In genomic region chr5:142819385-142820275, GRCm38 (mm10) we compare ENCODE assay signal across 8 mouse cellular contexts. TPM values are rescaled to one million over a fixed set of nuclear protein-coding genes. Genes with fewer than 3 reads are reported as not detected.
DNase-seq lines count a peak whose midpoint lies in the region; ATAC-seq and TF ChIP-seq lines count a peak whose summit lies in the region.

No protein-coding gene starts in this region.

- H3K36me3 ChIP-seq in hindbrain, embryonic 13.5 days: peaks cover 4% of the 10 kb centered on the region; the same call in 1 of the 2 replicates
- H3K36me3 ChIP-seq in lung, postnatal 0 days (ENCODE audit: insufficient read depth, low read length): no peaks in the 10 kb centered on the region

- WGBS in cerebellum, adult 2 months: under 1% methylated on average over 36 of the region's 36 CpGs
- WGBS in hindbrain, embryonic 13.5 days: under 1% methylated on average over 36 of the region's 36 CpGs
- WGBS in lung, postnatal 0 days: under 1% methylated on average over 36 of the region's 36 CpGs

- H3K4me3 ChIP-seq in cerebellum, adult 2 months (replicated peaks; ENCODE audit: insufficient read depth, low read depth, low read length): peak overlapping the region; percentile 96
- peak overlapping the region; percentile 99 for H3K4me3 ChIP-seq in hindbrain, embryonic 13.5 days
- H3K4me3 ChIP-seq in lung, postnatal 0 days (ENCODE audit: low read depth, low read length): peak overlapping the region; percentile 96

- TF ChIP-seq POLR2A in cerebellum, adult 2 months (IDR thresholded peaks at IDR 0.05; ENCODE audit: borderline replicate concordance, insufficient read depth, low read length): peak; percentile 87; the same call in 1 of the 2 replicates

- H3K4me2 ChIP-seq in hindbrain, embryonic 13.5 days: peak overlapping the region; percentile 90
- H3K4me2 ChIP-seq in lung, postnatal 0 days (replicated peaks; ENCODE audit: low read depth, low read length): peak overlapping the region; percentile 88

- H3K4me1 ChIP-seq in cerebellum, adult 2 months (ENCODE audit: control insufficient read depth, insufficient read depth, low read length): peaks cover 6% of the 10 kb centered on the region; the same call in 1 of the 2 replicates
- H3K4me1 ChIP-seq in hindbrain, embryonic 13.5 days (replicated peaks): peaks cover 31% of the 10 kb centered on the region
- H3K4me1 ChIP-seq in lung, postnatal 0 days (ENCODE audit: insufficient read depth, low read depth, low read length): peaks cover 3% of the 10 kb centered on the region; the same call in 1 of the 2 replicates

- H3K27ac ChIP-seq in cerebellum, adult 2 months (ENCODE audit: insufficient read depth, low read length): peak overlapping the region; percentile 100
- H3K27ac ChIP-seq in hindbrain, embryonic 13.5 days: peak overlapping the region; percentile 100
- H3K27ac ChIP-seq in lung, postnatal 0 days (ENCODE audit: low read length): peak overlapping the region; percentile 100

- H3K9ac ChIP-seq in hindbrain, embryonic 13.5 days: peak overlapping the region; percentile 99
- peak overlapping the region; percentile 98 for H3K9ac ChIP-seq in lung, postnatal 0 days (replicated peaks; ENCODE audit: low read depth)

- DNase-seq in R1 (ENCODE audit: low read depth, low spot score): peak; percentile 89
- DNase-seq in cerebellum, adult 2 months: peak; percentile 80 to 87
- DNase-seq in frontal cortex, postnatal 10 days (ENCODE audit: low spot score in 2 of 2): peak; percentile 75 to 82
- peak; percentile 54 to 71 for DNase-seq in layer of hippocampus, postnatal 25 days (ENCODE audit: extremely low spot score in 1 of 2, low spot score in 1 of 2)
- DNase-seq in lung, postnatal 0 days (ENCODE audit: low spot score): peak; percentile 95
- peak; percentile 89 for DNase-seq in right cerebral cortex, adult 18-20 months
- no peak for DNase-seq in natural killer cell, adult 2 months (ENCODE audit: low spot score in 2 of 2)

- no peak for TF ChIP-seq CTCF in cerebellum, adult 2 months (IDR thresholded peaks at IDR 0.05; ENCODE audit: borderline replicate concordance, insufficient read depth, low read depth, low read length)
- TF ChIP-seq CTCF in lung, postnatal 0 days (IDR thresholded peaks at IDR 0.05): no peak

- ATAC-seq in hindbrain, embryonic 13.5 days (ENCODE audit: low FRiP score): peak; percentile 43
- no peak for ATAC-seq in lung, postnatal 0 days

- peak; percentile 59 for TF ChIP-seq EP300 in lung, postnatal 0 days (IDR thresholded peaks at IDR 0.05)

- no peaks in the 10 kb centered on the region for H3K27me3 ChIP-seq in cerebellum, adult 2 months (ENCODE audit: control insufficient read depth, insufficient read depth, low read length)
- H3K27me3 ChIP-seq in hindbrain, embryonic 13.5 days: no peaks in the 10 kb centered on the region
- H3K27me3 ChIP-seq in lung, postnatal 0 days (replicated peaks; ENCODE audit: insufficient read depth, low read length): no peaks in the 10 kb centered on the region

- no peaks in the 10 kb centered on the region for H3K9me3 ChIP-seq in hindbrain, embryonic 13.5 days
- no peaks in the 10 kb centered on the region for H3K9me3 ChIP-seq in lung, postnatal 0 days (ENCODE audit: low read length)

RNA-seq across cellular contexts. Expression of gene Tnrc18, which starts 2.2 kb away (rescaled TPM):
- 29.3 and 36.5 TPM in 2 replicates for polyA plus RNA-seq in cerebellum, adult 2 months (2012; rRNA removed)
- polyA plus RNA-seq in hindbrain, embryonic 13.5 days (2015; fragmentation: Nextera tagmentation; extraction: Ambion mirVana): 33.1 and 35.8 TPM in 2 replicates
- total RNA-seq in layer of hippocampus, postnatal 25 days (2021): 100 to 1,000 TPM; 131 to 158 TPM
- 16.6 and 24.9 TPM in 2 replicates for polyA plus RNA-seq in lung, postnatal 0 days (2015; fragmentation: Nextera tagmentation; extraction: Ambion mirVana)

Comparison
In these comparisons a context has a peak if more than half of its experiments do, and no peak if none do; other contexts are left out.
1. DNase-seq: peak in R1 (single experiment), cerebellum, adult 2 months (2 of 2), frontal cortex, postnatal 10 days (2 of 2), layer of hippocampus, postnatal 25 days (2 of 2), lung, postnatal 0 days (single experiment) and right cerebral cortex, adult 18-20 months (single experiment); none in natural killer cell, adult 2 months (0 of 2).
2. Peak in every context shown above with its lines, with median percentiles within 50 percentile points of each other: H3K27ac ChIP-seq and H3K4me3 ChIP-seq.